Mouse (Mus musculus): ENCODE results near the gene Galnt9. TPM values are rescaled to one million over a fixed set of nuclear protein-coding genes. Genes with fewer than 3 reads are reported as not detected.

Gene Galnt9
- not detected for polyA plus RNA-seq (2014; fragmentation: Illumina TruSeq; extraction: RNeasy Lipid Tissue Mini Kit (QIAGEN cat#74804); ENCODE audit: low read depth, low replicate concordance)

GRCm38 (mm10) chr5:110543951-110544690 is at the start of gene Galnt9:
Gene Galnt9 (plus strand): TSS chr5:110544355.

GRCm38 (mm10) chr5:110652719-110653648 is 108.8 kb downstream of the Galnt9 start, which contains the start of the genes Noc4l and Ddx51:
Gene Noc4l (minus strand): TSS chr5:110653417.
Gene Ddx51 (plus strand): TSS chr5:110653451.

Other genes with a start within 250 kb of the Galnt9 start
- gene P2rx2, start 201.1 kb upstream of the Galnt9 start, polyA plus RNA-seq (2014; fragmentation: Illumina TruSeq; extraction: RNeasy Lipid Tissue Mini Kit (QIAGEN cat#74804); ENCODE audit: low read depth, low replicate concordance) = 1.3 TPM
- not detected for gene Lrcol1, start 199.6 kb upstream of the Galnt9 start, polyA plus RNA-seq (2014; fragmentation: Illumina TruSeq; extraction: RNeasy Lipid Tissue Mini Kit (QIAGEN cat#74804); ENCODE audit: low read depth, low replicate concordance)
- gene Fbrsl1, start 95.9 kb upstream of the Galnt9 start, polyA plus RNA-seq (2014; fragmentation: Illumina TruSeq; extraction: RNeasy Lipid Tissue Mini Kit (QIAGEN cat#74804); ENCODE audit: low read depth, low replicate concordance) = 4.6 TPM
- gene Noc4l, start 109.1 kb downstream of the Galnt9 start, polyA plus RNA-seq (2014; fragmentation: Illumina TruSeq; extraction: RNeasy Lipid Tissue Mini Kit (QIAGEN cat#74804); ENCODE audit: low read depth, low replicate concordance) = 2.0 TPM
- 5.2 TPM for gene Ddx51, start 109.1 kb downstream of the Galnt9 start, polyA plus RNA-seq (2014; fragmentation: Illumina TruSeq; extraction: RNeasy Lipid Tissue Mini Kit (QIAGEN cat#74804); ENCODE audit: low read depth, low replicate concordance)
- 19.9 TPM for gene Ep400, start 226.4 kb downstream of the Galnt9 start, polyA plus RNA-seq (2014; fragmentation: Illumina TruSeq; extraction: RNeasy Lipid Tissue Mini Kit (QIAGEN cat#74804); ENCODE audit: low read depth, low replicate concordance)
- gene Pus1, start 236.3 kb downstream of the Galnt9 start, polyA plus RNA-seq (2014; fragmentation: Illumina TruSeq; extraction: RNeasy Lipid Tissue Mini Kit (QIAGEN cat#74804); ENCODE audit: low read depth, low replicate concordance) = 0.47 TPM